Mouse (Mus musculus) MEL (cell line): ENCODE data around the gene A930009A15Rik. TPM values are rescaled to one million over a fixed set of nuclear protein-coding genes. Genes with fewer than 3 reads are reported as not detected.

ENCODE experiments used
- DNase-seq: peaks from one replicate; pipeline ENCODE4 v3.0.0; 2011; ENCODE audit warnings: low read depth, low spot score
- H3K27ac ChIP-seq: 2 replicates; pipeline ENCODE4 v1.5.1; 2012; ENCODE audit warnings: low read depth, mild to moderate bottlenecking, control low read depth, low read length, moderate library complexity; ENCODE audit not compliant: control insufficient read depth
- H3K27me3 ChIP-seq, 2 experiments: fragments of 150-350 bp in 1 of 2; sonication (generic) in 1 of 2; 2 replicates each; pipeline ENCODE4 v1.6.1; 2012; ENCODE audit warnings: low read length in 2 of 2, mild to moderate bottlenecking in 2 of 2, improper control_type of control experiment in 1 of 2, moderate library complexity in 1 of 2; ENCODE audit not compliant: insufficient read depth in 2 of 2, control insufficient read depth in 1 of 2
- H3K36me3 ChIP-seq, 2 experiments: 2 replicates each; pipeline ENCODE4 v1.6.1; 2012 to 2014; ENCODE audit warnings: low read length in 2 of 2, improper control_type of control experiment in 1 of 2, inconsistent platforms in 1 of 2, mild to moderate bottlenecking in 1 of 2; ENCODE audit not compliant: insufficient read depth in 2 of 2, control insufficient read depth in 1 of 2
- H3K4me1 ChIP-seq, 2 experiments: fragments of 150-350 bp in 1 of 2; sonication (generic) in 1 of 2; 2 replicates each; pipeline ENCODE4 v1.6.1; 2012; ENCODE audit warnings: low read length in 2 of 2, improper control_type of control experiment in 1 of 2, mild to moderate bottlenecking in 1 of 2; ENCODE audit not compliant: insufficient read depth in 2 of 2, control insufficient read depth in 1 of 2
- H3K4me3 ChIP-seq, 2 experiments: fragments of 150-350 bp in 1 of 2; sonication (generic) in 1 of 2; 2 replicates each; pipeline ENCODE4 v1.5.1; 2012; ENCODE audit warnings: low read depth in 2 of 2, low read length in 2 of 2, mild to moderate bottlenecking in 2 of 2, moderate library complexity in 2 of 2, control low read depth in 1 of 2, improper control_type of control experiment in 1 of 2; ENCODE audit not compliant: control insufficient read depth in 1 of 2, insufficient read depth in 1 of 2
- H3K79me2 ChIP-seq: 2 replicates; pipeline ENCODE4 v1.6.1; 2012; ENCODE audit warnings: mild to moderate bottlenecking, low read length, moderate library complexity; ENCODE audit not compliant: control insufficient read depth, poor library complexity, insufficient read depth
- H3K9ac ChIP-seq: 2 replicates; pipeline ENCODE4 v1.6.1; 2012; ENCODE audit warnings: low read depth, mild to moderate bottlenecking, control low read depth, low read length, moderate library complexity; ENCODE audit not compliant: control insufficient read depth, poor library complexity, severe bottlenecking
- H3K9me3 ChIP-seq: fragments of 150-350 bp; sonication (generic); replicated peaks from 2 replicates; pipeline ENCODE4 v1.6.1; 2012; ENCODE audit warnings: mild to moderate bottlenecking, low read length, improper control_type of control experiment, moderate library complexity; ENCODE audit not compliant: insufficient read depth
- CHD1 ChIP-seq: IDR thresholded peaks from 2 replicates; pipeline ENCODE4 v1.6.1; 2012; ENCODE audit warnings: low read depth, mild to moderate bottlenecking, inconsistent platforms, low read length, improper control_type of control experiment
- CTCF ChIP-seq, 3 experiments: IDR thresholded peaks in 2 of 3; conservative IDR thresholded peaks in 1 of 3; 2 replicates each; pipeline ENCODE4 v1.5.1; 2011 to 2012; ENCODE audit warnings: low read length in 3 of 3, low read depth in 2 of 3, mild to moderate bottlenecking in 2 of 3, improper control_type of control experiment in 1 of 3, inconsistent platforms in 1 of 3, mixed read lengths in 1 of 3, moderate library complexity in 1 of 3; ENCODE audit not compliant: control insufficient read depth in 1 of 3, insufficient read depth in 1 of 3, poor library complexity in 1 of 3, severe bottlenecking in 1 of 3
- EP300 ChIP-seq, 2 experiments: IDR thresholded peaks; 2 replicates each; pipeline ENCODE4 v1.6.1; 2011; ENCODE audit warnings: improper control_type of control experiment in 2 of 2, low read length in 2 of 2, low read depth in 1 of 2, mild to moderate bottlenecking in 1 of 2
- GABPA ChIP-seq: IDR thresholded peaks from 2 replicates; pipeline ENCODE4 v1.6.1; 2012; ENCODE audit warnings: low read depth, mild to moderate bottlenecking, inconsistent platforms, low read length, improper control_type of control experiment, moderate library complexity
- GATA1 ChIP-seq: IDR thresholded peaks from 2 replicates; pipeline ENCODE4 v1.6.1; 2011; ENCODE audit warnings: low read depth, low read length, improper control_type of control experiment
- JUND ChIP-seq: IDR thresholded peaks from 2 replicates; pipeline ENCODE4 v1.6.1; 2011; ENCODE audit warnings: low read depth, mild to moderate bottlenecking, improper control_type of control experiment, low read length
- MAFK ChIP-seq: IDR thresholded peaks from 2 replicates; pipeline ENCODE4 v1.6.1; 2011; ENCODE audit warnings: low read depth, mild to moderate bottlenecking, low read length, improper control_type of control experiment, borderline replicate concordance
- MAZ ChIP-seq: IDR thresholded peaks from 2 replicates; pipeline ENCODE4 v1.6.1; 2012; ENCODE audit warnings: low read depth, mild to moderate bottlenecking, inconsistent platforms, low read length, improper control_type of control experiment
- MXI1 ChIP-seq: IDR thresholded peaks from 2 replicates; pipeline ENCODE4 v1.6.1; 2011; ENCODE audit warnings: mild to moderate bottlenecking, low read depth, low read length, improper control_type of control experiment
- MYB ChIP-seq: IDR thresholded peaks from 2 replicates; pipeline ENCODE4 v1.6.1; 2011; ENCODE audit warnings: mild to moderate bottlenecking, low read depth, low read length, improper control_type of control experiment
- NELFE ChIP-seq: IDR thresholded peaks from 2 replicates; pipeline ENCODE4 v1.6.1; 2011; ENCODE audit warnings: low read depth, low read length, improper control_type of control experiment
- POLR2AphosphoS2 ChIP-seq: IDR thresholded peaks from 2 replicates; pipeline ENCODE4 v1.6.1; 2011; ENCODE audit warnings: low read length, improper control_type of control experiment
- POLR2AphosphoS5 ChIP-seq: IDR thresholded peaks from 2 replicates; pipeline ENCODE4 v1.6.1; 2012; ENCODE audit warnings: low read depth, borderline replicate concordance, mild to moderate bottlenecking, inconsistent platforms, low read length, moderate library complexity, mixed read lengths
- RAD21 ChIP-seq: IDR thresholded peaks from 2 replicates; pipeline ENCODE4 v1.6.1; 2011; ENCODE audit warnings: mild to moderate bottlenecking, low read depth, low read length, improper control_type of control experiment
- RCOR1 ChIP-seq: IDR thresholded peaks from 2 replicates; pipeline ENCODE4 v1.6.1; 2012; ENCODE audit warnings: low read depth, mild to moderate bottlenecking, inconsistent platforms, low read length, improper control_type of control experiment
- SMC3 ChIP-seq: IDR thresholded peaks from 2 replicates; pipeline ENCODE4 v1.6.1; 2011; ENCODE audit warnings: low read depth, low read length, improper control_type of control experiment
- TAL1 ChIP-seq: IDR thresholded peaks from 2 replicates; pipeline ENCODE4 v1.6.1; 2012; ENCODE audit warnings: mild to moderate bottlenecking, inconsistent platforms, low read length, moderate library complexity, mixed read lengths
- UBTF ChIP-seq: IDR thresholded peaks from 2 replicates; pipeline ENCODE4 v1.6.1; 2012; ENCODE audit warnings: low read depth, mild to moderate bottlenecking, inconsistent platforms, low read length, improper control_type of control experiment, moderate library complexity, borderline replicate concordance; ENCODE audit not compliant: insufficient read depth
- USF2 ChIP-seq, 2 experiments: IDR thresholded peaks; 2 replicates each; pipeline ENCODE4 v1.6.1; 2011 to 2012; ENCODE audit warnings: improper control_type of control experiment in 2 of 2, low read length in 2 of 2, borderline replicate concordance in 1 of 2, inconsistent platforms in 1 of 2, low read depth in 1 of 2, mild to moderate bottlenecking in 1 of 2; ENCODE audit not compliant: insufficient read depth in 1 of 2
- ZKSCAN1 ChIP-seq: IDR thresholded peaks from 2 replicates; pipeline ENCODE4 v1.6.1; 2012; ENCODE audit warnings: low read depth, mild to moderate bottlenecking, inconsistent platforms, low read length, improper control_type of control experiment, moderate library complexity
- ZNF384 ChIP-seq: IDR thresholded peaks from 2 replicates; pipeline ENCODE4 v1.6.1; 2012; ENCODE audit warnings: low read depth, mild to moderate bottlenecking, inconsistent platforms, low read length, improper control_type of control experiment
- polyA plus RNA-seq, 2 experiments: library from polyadenylated mRNA; stranded (reverse) in 1 of 2; unstranded in 1 of 2; fragments of >175 nt in 1 of 2; fragments of >200 nt in 1 of 2; gene quantifications; 2 replicates each; pipeline versions ENCODE4 v1.2.1 to v1.2.4; 2012; ENCODE audit warnings: low replicate concordance in 2 of 2, low read depth in 1 of 2; ENCODE audit not compliant: insufficient read length in 2 of 2, insufficient read depth in 1 of 2, missing spikeins in 1 of 2
- total RNA-seq: library from RNA; depleted of rRNA; stranded (reverse); fragments of 300-350 nt; gene quantifications from 2 replicates; pipeline ENCODE4 v1.2.3, GENCODE M21; 2012

A930009A15Rik gene
- total and polyA plus RNA-seq, 3 experiments: 0.15 TPM; not detected in 2

GRCm38 (mm10) chr10:115563961-115564360 is 5.8 kb upstream of the A930009A15Rik start (continued):
- TF ChIP-seq ZNF384: no peak
- TF ChIP-seq, all 39 proteins: peak for 0

- no peak for DNase-seq
- no peak for TF ChIP-seq RCOR1
- TF ChIP-seq POLR2AphosphoS5: no peak
- TF ChIP-seq RAD21: no peak
- TF ChIP-seq CTCF (IDR thresholded peaks at IDR 0.05 in 2 of 3, conservative IDR thresholded peaks at IDR 0.05 in 1 of 3; ENCODE audit: control insufficient read depth in 1 of 3, insufficient read depth in 1 of 3, low read depth in 2 of 3, low read length in 3 of 3, poor library complexity in 1 of 3, severe bottlenecking in 1 of 3): no peak
- TF ChIP-seq MXI1: no peak
- Histone ChIP-seq H3K9me3 (no peaks in the 10 kb centered on the region), H3K4me1 (peaks cover 2 to 15% of the 10 kb centered on the region in 2 experiments), H3K27ac (no peak overlapping the region), H3K27me3 (no peaks in the 10 kb centered on the region; a peak in 1 of 4 replicates), H3K9ac (no peak overlapping the region), H3K4me3 (no peak overlapping the region), H3K79me2 (no peaks in the 10 kb centered on the region), H3K36me3 (peaks cover 0 to 10% of the 10 kb centered on the region in 2 experiments; a peak in 2 of 4 replicates)
Observed at GRCm38 (mm10) chr10:115570577-115570976, 791 bp downstream of the A930009A15Rik start.

GRCm38 (mm10) chr10:115571317-115571716 is 1.5 kb downstream of the A930009A15Rik start:
- no peak overlapping the region for H3K4me3 ChIP-seq
- H3K27ac ChIP-seq: no peak overlapping the region
- no peak overlapping the region for H3K9ac ChIP-seq
- no peak for DNase-seq
- H3K9me3 ChIP-seq: no peaks in the 10 kb centered on the region
- H3K4me1 ChIP-seq: peaks cover 2 to 15% of the 10 kb centered on the region in 2 experiments
- H3K79me2 ChIP-seq: no peaks in the 10 kb centered on the region
- H3K36me3 ChIP-seq: peaks cover 0 to 10% of the 10 kb centered on the region in 2 experiments; a peak in 2 of 4 replicates
- H3K27me3 ChIP-seq: no peaks in the 10 kb centered on the region; a peak in 1 of 4 replicates
- no peak for TF ChIP-seq NELFE
- TF ChIP-seq ZKSCAN1: no peak
- no peak for TF ChIP-seq MYB
- TF ChIP-seq GATA1: no peak
- TF ChIP-seq JUND: no peak
- no peak for TF ChIP-seq RAD21
- TF ChIP-seq SMC3: no peak
- no peak for TF ChIP-seq RCOR1
- TF ChIP-seq MAFK: no peak
- no peak for TF ChIP-seq POLR2AphosphoS2
- no peak for TF ChIP-seq CHD1
- no peak for TF ChIP-seq USF2 (IDR thresholded peaks at IDR 0.05; ENCODE audit: borderline replicate concordance in 1 of 2, insufficient read depth in 1 of 2, low read depth in 1 of 2, low read length in 2 of 2)
- TF ChIP-seq TAL1: no peak
- TF ChIP-seq GABPA: no peak
- no peak for TF ChIP-seq UBTF
- no peak for TF ChIP-seq MAZ
- no peak for TF ChIP-seq EP300 (IDR thresholded peaks at IDR 0.05; ENCODE audit: low read depth in 1 of 2, low read length in 2 of 2)
- no peak for TF ChIP-seq MXI1
